In the genomic region with DNA sequence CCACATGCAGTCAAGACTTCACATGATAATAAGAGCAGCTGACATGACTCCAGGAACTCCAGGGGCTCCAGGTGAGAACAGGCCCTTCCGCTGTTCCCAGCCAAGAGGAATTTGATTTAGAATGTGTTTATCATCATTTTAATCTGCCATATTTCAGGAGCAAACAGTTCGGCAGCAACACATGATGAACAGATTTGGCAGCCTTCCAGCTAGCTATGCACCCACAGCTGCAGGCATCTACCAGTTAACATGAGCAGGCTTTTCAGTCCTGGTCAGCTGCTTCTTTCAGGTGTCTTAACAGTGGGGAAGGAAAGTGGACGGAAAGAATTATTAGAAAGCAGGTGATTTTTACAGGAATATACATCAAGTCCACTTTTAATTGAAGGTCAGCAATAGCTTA, we compare ENCODE assay signal across 30 mouse cellular contexts. TPM values are rescaled to one million over a fixed set of nuclear protein-coding genes. Genes with fewer than 3 reads are reported as not detected.
A peak's percentile ranks its signal among the peaks of the same experiment; 100 is the strongest.
DNase-seq lines count a peak whose midpoint lies in the region; ATAC-seq and TF ChIP-seq lines count a peak whose summit lies in the region.
"Had no signal": no experiment of that assay in that cellular context is flagged by ENCODE, and none has a peak within 500 bp of the region (broad histone marks: within the 10 kb centered on the region; RNA-seq: fewer than 3 reads in every experiment).

No protein-coding gene starts in this region.

- no peak for ATAC-seq in hindbrain, postnatal 0 days
- no peak for ATAC-seq in hindbrain, embryonic 16.5 days
- ATAC-seq in midbrain, embryonic 14.5 days (ENCODE audit: low FRiP score, low TSS enrichment) = peak; percentile 28; the same call in 1 of the 2 replicates
- ATAC-seq in midbrain, embryonic 16.5 days = no peak
- ATAC-seq: lung, postnatal 0 days; midbrain, embryonic 13.5 days; Patski had no signal

- no peaks in the 10 kb centered on the region for H3K27me3 ChIP-seq in hindbrain, postnatal 0 days (ENCODE audit: insufficient read depth, low read length)
- no peaks in the 10 kb centered on the region for H3K27me3 ChIP-seq in hindbrain, embryonic 16.5 days (replicated peaks; ENCODE audit: control insufficient read depth, insufficient read depth, low read length)
- no peaks in the 10 kb centered on the region for H3K27me3 ChIP-seq in midbrain, embryonic 14.5 days (ENCODE audit: control insufficient read depth, insufficient read depth, low read length)
- no peaks in the 10 kb centered on the region for H3K27me3 ChIP-seq in midbrain, embryonic 16.5 days (ENCODE audit: control insufficient read depth, insufficient read depth, low read depth, low read length)
- H3K27me3 ChIP-seq: heart, embryonic 15.5 days; limb, embryonic 15.5 days; liver, embryonic 15.5 days; midbrain, embryonic 13.5 days; neural tube, embryonic 15.5 days; Patski had no signal

- no peaks in the 10 kb centered on the region for H3K4me1 ChIP-seq in hindbrain, postnatal 0 days (ENCODE audit: insufficient read depth, low read length)
- no peaks in the 10 kb centered on the region for H3K4me1 ChIP-seq in hindbrain, embryonic 16.5 days (ENCODE audit: control insufficient read depth, insufficient read depth, low read depth, low read length)
- no peaks in the 10 kb centered on the region for H3K4me1 ChIP-seq in midbrain, embryonic 14.5 days (ENCODE audit: control insufficient read depth, insufficient read depth, low read length)
- H3K4me1 ChIP-seq in midbrain, embryonic 16.5 days (ENCODE audit: control insufficient read depth, insufficient read depth, low read length) = no peaks in the 10 kb centered on the region
- H3K4me1 ChIP-seq: heart, embryonic 15.5 days; liver, embryonic 15.5 days; midbrain, embryonic 13.5 days; neural tube, embryonic 15.5 days had no signal

- no peak overlapping the region for H3K4me3 ChIP-seq in hindbrain, postnatal 0 days (ENCODE audit: low read length)
- no peak overlapping the region for H3K4me3 ChIP-seq in hindbrain, embryonic 16.5 days (ENCODE audit: low read length)
- no peak overlapping the region for H3K4me3 ChIP-seq in midbrain, embryonic 14.5 days (replicated peaks; ENCODE audit: low read depth, low read length)
- no peak overlapping the region for H3K4me3 ChIP-seq in midbrain, embryonic 16.5 days (ENCODE audit: low read depth, low read length)
- H3K4me3 ChIP-seq: erythroblast, embryonic 14.5 days; heart, embryonic 15.5 days; limb, embryonic 15.5 days; liver, embryonic 15.5 days; midbrain, embryonic 13.5 days; neural tube, embryonic 15.5 days had no signal

- no peak overlapping the region for H3K9ac ChIP-seq in hindbrain, postnatal 0 days (replicated peaks; ENCODE audit: low read length)
- H3K9ac ChIP-seq in hindbrain, embryonic 16.5 days (ENCODE audit: low read depth, low read length) = no peak overlapping the region
- H3K9ac ChIP-seq in midbrain, embryonic 14.5 days (replicated peaks; ENCODE audit: low read length) = no peak overlapping the region
- no peak overlapping the region for H3K9ac ChIP-seq in midbrain, embryonic 16.5 days (ENCODE audit: low read depth, low read length)
- H3K9ac ChIP-seq: heart, embryonic 15.5 days; limb, embryonic 15.5 days; liver, embryonic 15.5 days; midbrain, embryonic 13.5 days; neural tube, embryonic 15.5 days had no signal

- no peaks in the 10 kb centered on the region for H3K9me3 ChIP-seq in hindbrain, postnatal 0 days (ENCODE audit: low read length)
- no peaks in the 10 kb centered on the region for H3K9me3 ChIP-seq in hindbrain, embryonic 16.5 days (ENCODE audit: control insufficient read depth, low read length)
- H3K9me3 ChIP-seq in midbrain, embryonic 14.5 days (ENCODE audit: control insufficient read depth, low read length) = no peaks in the 10 kb centered on the region
- H3K9me3 ChIP-seq in midbrain, embryonic 16.5 days (replicated peaks; ENCODE audit: control insufficient read depth, low read length, poor library complexity, severe bottlenecking) = no peaks in the 10 kb centered on the region
- H3K9me3 ChIP-seq: heart, embryonic 15.5 days; limb, embryonic 15.5 days; liver, embryonic 15.5 days; midbrain, embryonic 13.5 days; neural tube, embryonic 15.5 days had no signal

- peak; percentile 21 to 39 for DNase-seq in cerebellum, postnatal 10 days
- no peak for DNase-seq in cerebellum, adult 9-10 months
- DNase-seq in hindbrain, postnatal 0 days (ENCODE audit: low spot score) = peak; percentile 55
- DNase-seq in midbrain, embryonic 14.5 days = peak; percentile 23
- peak; percentile 28 for DNase-seq in forelimb bud, embryonic 11.5 days (ENCODE audit: low read depth, low spot score)
- no peak for DNase-seq in frontal cortex, adult 2 months (ENCODE audit: extremely low spot score in 1 of 2, low spot score in 1 of 2)
- DNase-seq: adrenal gland, postnatal 10 days; cerebellum, adult 11-12 months; gastrocnemius, postnatal 36 days; heart, postnatal 4 days; right cerebral cortex, postnatal 14 days had no signal

- H3K27ac ChIP-seq in hindbrain, postnatal 0 days = no peak overlapping the region
- no peak overlapping the region for H3K27ac ChIP-seq in hindbrain, embryonic 16.5 days (ENCODE audit: low read depth, low read length)
- no peak overlapping the region for H3K27ac ChIP-seq in midbrain, embryonic 14.5 days (replicated peaks; ENCODE audit: low read depth, low read length)
- H3K27ac ChIP-seq in midbrain, embryonic 16.5 days (ENCODE audit: low read length) = no peak overlapping the region
- H3K27ac ChIP-seq: heart, embryonic 15.5 days; limb, embryonic 15.5 days; liver, embryonic 15.5 days; midbrain, embryonic 13.5 days; neural tube, embryonic 15.5 days had no signal

- TF ChIP-seq CTCF in hindbrain, postnatal 0 days (IDR thresholded peaks at IDR 0.05; ENCODE audit: low read depth) = no peak

- WGBS in hindbrain, postnatal 0 days = 53% methylated on average over 3 of the region's 3 CpGs
- 56% methylated on average over 3 of the region's 3 CpGs for WGBS in hindbrain, embryonic 16.5 days
- 86% methylated on average over 3 of the region's 3 CpGs for WGBS in midbrain, embryonic 14.5 days
- WGBS in midbrain, embryonic 16.5 days = 78% methylated on average over 3 of the region's 3 CpGs

- no peak overlapping the region for H3K4me2 ChIP-seq in hindbrain, postnatal 0 days (ENCODE audit: low read depth, low read length)
- H3K4me2 ChIP-seq in hindbrain, embryonic 16.5 days (ENCODE audit: low read length) = no peak overlapping the region
- no peak overlapping the region for H3K4me2 ChIP-seq in midbrain, embryonic 14.5 days (ENCODE audit: low read length)
- H3K4me2 ChIP-seq in midbrain, embryonic 16.5 days (ENCODE audit: low read length) = no peak overlapping the region
- H3K4me2 ChIP-seq: heart, embryonic 15.5 days; limb, embryonic 15.5 days; liver, embryonic 15.5 days; midbrain, embryonic 13.5 days; neural tube, embryonic 15.5 days had no signal

- H3K36me3 ChIP-seq in hindbrain, postnatal 0 days (ENCODE audit: insufficient read depth, low read length) = no peaks in the 10 kb centered on the region
- H3K36me3 ChIP-seq in hindbrain, embryonic 16.5 days (ENCODE audit: control insufficient read depth, insufficient read depth, low read length) = no peaks in the 10 kb centered on the region
- H3K36me3 ChIP-seq in midbrain, embryonic 14.5 days (ENCODE audit: control insufficient read depth, insufficient read depth, low read length) = no peaks in the 10 kb centered on the region
- no peaks in the 10 kb centered on the region for H3K36me3 ChIP-seq in midbrain, embryonic 16.5 days (ENCODE audit: control insufficient read depth, insufficient read depth, low read length)
- H3K36me3 ChIP-seq: heart, embryonic 15.5 days; limb, embryonic 15.5 days; liver, embryonic 15.5 days; midbrain, embryonic 13.5 days; neural tube, embryonic 15.5 days had no signal

RNA-seq across cellular contexts. Expression of gene Lrrc72, which starts 21.6 kb away (rescaled TPM):
- total RNA-seq in hindbrain, postnatal 0 days (2014; rRNA removed) = not detected in 2 replicates
- not detected in 2 replicates for polyA plus RNA-seq in hindbrain, postnatal 0 days (2015; fragmentation: Nextera tagmentation; extraction: Ambion mirVana)
- not detected in 2 replicates for polyA plus RNA-seq in hindbrain, embryonic 16.5 days (2015; fragmentation: Nextera tagmentation; extraction: Ambion mirVana)
- polyA plus RNA-seq in midbrain, embryonic 14.5 days (2014; fragmentation: Nextera tagmentation; extraction: Ambion mirVana) = not detected in 2 replicates
- 0.26 TPM in 1 of 2 replicates, not detected in the other for polyA plus RNA-seq in midbrain, embryonic 16.5 days (2015; fragmentation: Nextera tagmentation; extraction: Ambion mirVana)
- polyA plus RNA-seq in frontal cortex, adult 2 months (2012; rRNA removed) = not detected in 2 replicates
- total RNA-seq: adrenal gland, postnatal 10 days; gastrocnemius, postnatal 36 days; heart, adult 8-10 months; heart, postnatal 4 days; layer of hippocampus, postnatal 10 days; left cerebral cortex, adult 8-10 months; megakaryocyte progenitor cell, adult 5-6 weeks had no signal
- polyA plus RNA-seq: erythroblast, embryonic 14.5 days; heart, embryonic 15.5 days; kidney, embryonic 14.5 days; large intestine, adult 2 months; limb, embryonic 15.5 days; liver, embryonic 15.5 days; lung, postnatal 0 days; midbrain, embryonic 13.5 days; neural tube, embryonic 15.5 days; Patski; spleen, adult 2 months; stomach, embryonic 14.5 days; thymus, postnatal 0 days had no signal

RNA-seq across cellular contexts. Expression of gene Sostdc1, which starts 39.1 kb away (rescaled TPM):
- 12.0 and 14.2 TPM in 2 replicates for total RNA-seq in hindbrain, postnatal 0 days (2014; rRNA removed)
- 28.9 and 32.4 TPM in 2 replicates for polyA plus RNA-seq in hindbrain, postnatal 0 days (2015; fragmentation: Nextera tagmentation; extraction: Ambion mirVana)
- 32.8 and 36.1 TPM in 2 replicates for polyA plus RNA-seq in hindbrain, embryonic 16.5 days (2015; fragmentation: Nextera tagmentation; extraction: Ambion mirVana)
- 4.8 and 6.6 TPM in 2 replicates for polyA plus RNA-seq in midbrain, embryonic 14.5 days (2014; fragmentation: Nextera tagmentation; extraction: Ambion mirVana)
- 11.9 and 13.0 TPM in 2 replicates for polyA plus RNA-seq in midbrain, embryonic 16.5 days (2015; fragmentation: Nextera tagmentation; extraction: Ambion mirVana)
- polyA plus RNA-seq in frontal cortex, adult 2 months (2012; rRNA removed) = 0.40 and 0.80 TPM in 2 replicates
- total RNA-seq: megakaryocyte progenitor cell, adult 5-6 weeks had no signal
- polyA plus RNA-seq: erythroblast, embryonic 14.5 days had no signal

Comparison
In these comparisons a context has a peak if more than half of its experiments do, and no peak if none do; other contexts are left out.
1. DNase-seq: peak in cerebellum, postnatal 10 days (2 of 2), hindbrain, postnatal 0 days (single experiment), midbrain, embryonic 14.5 days (single experiment) and forelimb bud, embryonic 11.5 days (single experiment); none in cerebellum, adult 9-10 months (single experiment) and frontal cortex, adult 2 months (0 of 2).